8 mouse cellular contexts compared by ENCODE assay signal in genomic region chr4:41722918-41723351, GRCm38 (mm10). TPM values are rescaled to one million over a fixed set of nuclear protein-coding genes. Genes with fewer than 3 reads are reported as not detected.
DNase-seq lines count a peak whose midpoint lies in the region; ATAC-seq and TF ChIP-seq lines count a peak whose summit lies in the region.

TSS of gene Dctn3 (minus strand) at chr4:41723170.

- H3K4me2 ChIP-seq in heart, embryonic 11.5 days = peak within 1 kb of the TSS; percentile 90
- peak within 1 kb of the TSS; percentile 88 for H3K4me2 ChIP-seq in kidney, embryonic 16.5 days (replicated peaks; ENCODE audit: low read depth, low read length)
- peak within 1 kb of the TSS; percentile 82 for H3K4me2 ChIP-seq in myocyte (ENCODE audit: low read depth)

- peak within 1 kb of the TSS; percentile 83 for H3K9ac ChIP-seq in heart, embryonic 11.5 days (ENCODE audit: low read depth, low read length)
- peak within 1 kb of the TSS; percentile 84 for H3K9ac ChIP-seq in kidney, embryonic 16.5 days (replicated peaks; ENCODE audit: low read length)
- peak within 1 kb of the TSS; percentile 84 for H3K9ac ChIP-seq in liver, adult 2 months (ENCODE audit: low read depth, low read length)

- H3K4me3 ChIP-seq in C2C12 (ENCODE audit: insufficient read depth, poor library complexity, severe bottlenecking) (peak within 1 kb of the TSS; percentile 84), myocyte (peak within 1 kb of the TSS; percentile 51)
- H3K4me3 ChIP-seq in erythroblast, embryonic 14.5 days (replicated peaks) = peak within 1 kb of the TSS; percentile 73
- peak within 1 kb of the TSS; percentile 82 for H3K4me3 ChIP-seq in heart, embryonic 11.5 days (ENCODE audit: low read depth, low read length)
- peak within 1 kb of the TSS; percentile 81 for H3K4me3 ChIP-seq in kidney, embryonic 16.5 days (ENCODE audit: low read length)
- H3K4me3 ChIP-seq in liver, adult 2 months (ENCODE audit: insufficient read depth, low read depth, low read length) = peak within 1 kb of the TSS; percentile 75

- peaks cover 4% of the 10 kb centered on the region for H3K9me3 ChIP-seq in erythroblast, embryonic 14.5 days (ENCODE audit: control insufficient read depth, low read length)
- no peaks in the 10 kb centered on the region for H3K9me3 ChIP-seq in heart, embryonic 11.5 days (replicated peaks; ENCODE audit: control insufficient read depth, low read length)
- H3K9me3 ChIP-seq in kidney, embryonic 16.5 days (ENCODE audit: low read length) = no peaks in the 10 kb centered on the region

- peaks cover 1% of the 10 kb centered on the region for H3K79me3 ChIP-seq in C2C12 (ENCODE audit: low read depth)

- H3K36me3 ChIP-seq in C2C12 (ENCODE audit: control insufficient read depth, insufficient read depth) = peaks cover 14% of the 10 kb centered on the region
- peaks cover 28% of the 10 kb centered on the region for H3K36me3 ChIP-seq in erythroblast, embryonic 14.5 days (ENCODE audit: control insufficient read depth)
- H3K36me3 ChIP-seq in heart, embryonic 11.5 days (ENCODE audit: control insufficient read depth, insufficient read depth, low read length) = peaks cover 11% of the 10 kb centered on the region
- H3K36me3 ChIP-seq in kidney, embryonic 16.5 days (ENCODE audit: insufficient read depth, low read length) = peaks cover 17% of the 10 kb centered on the region
- H3K36me3 ChIP-seq in liver, adult 2 months (ENCODE audit: control insufficient read depth, insufficient read depth, low read length) = peaks cover 8% of the 10 kb centered on the region
- peaks cover 5% of the 10 kb centered on the region for H3K36me3 ChIP-seq in myocyte (ENCODE audit: control insufficient read depth, insufficient read depth)
- peaks cover 5% of the 10 kb centered on the region; the same call in 1 of the 2 replicates for H3K36me3 ChIP-seq in splenic B cell, adult 2 months (ENCODE audit: control insufficient read depth, insufficient read depth, low read length, poor library complexity, severe bottlenecking)

- H3K4me1 ChIP-seq in erythroblast, embryonic 14.5 days (ENCODE audit: control insufficient read depth) = peaks cover 21% of the 10 kb centered on the region
- H3K4me1 ChIP-seq in heart, embryonic 11.5 days (ENCODE audit: control insufficient read depth, insufficient read depth, low read length) = peaks cover 11% of the 10 kb centered on the region; the same call in 1 of the 2 replicates
- peaks cover 22% of the 10 kb centered on the region for H3K4me1 ChIP-seq in kidney, embryonic 16.5 days (ENCODE audit: insufficient read depth, low read length)
- H3K4me1 ChIP-seq in liver, adult 2 months (ENCODE audit: control insufficient read depth, insufficient read depth, low read length) = peaks cover 5% of the 10 kb centered on the region; the same call in 1 of the 2 replicates

- peak; percentile 99 for DNase-seq in brain, adult 2 months (ENCODE audit: low read depth, low spot score)
- DNase-seq in liver, adult 2 months (ENCODE audit: extremely low read depth, low read depth, low spot score) = peak; percentile 88
- peak; percentile 96 for DNase-seq in splenic B cell, adult 2 months (ENCODE audit: low read depth, low spot score)

- no peak for TF ChIP-seq CTCF in C2C12 (IDR thresholded peaks at IDR 0.05; ENCODE audit: control insufficient read depth, insufficient read depth, insufficient read length)
- TF ChIP-seq CTCF in liver, adult 2 months (IDR thresholded peaks at IDR 0.05; ENCODE audit: low read depth, low read length) = no peak

- H3K27ac ChIP-seq in heart, embryonic 11.5 days (ENCODE audit: low read depth, low read length) = no peak within 1 kb of the TSS
- H3K27ac ChIP-seq in kidney, embryonic 16.5 days (ENCODE audit: low read length) = no peak within 1 kb of the TSS
- no peak within 1 kb of the TSS for H3K27ac ChIP-seq in liver, adult 2 months (replicated peaks; ENCODE audit: insufficient read depth, low read depth, low read length)

- peak; percentile 82; the same call in 1 of the 2 replicates for TF ChIP-seq POLR2A in liver, adult 2 months (IDR thresholded peaks at IDR 0.05; ENCODE audit: extremely low read depth, insufficient read depth, low read length)
- TF ChIP-seq POLR2A in myocyte (IDR thresholded peaks at IDR 0.05; ENCODE audit: insufficient read length, low read depth) = peak; percentile 90

- peak; percentile 93 for ATAC-seq in heart, embryonic 11.5 days (replicated peaks; ENCODE audit: insufficient number of reproducible peaks, low FRiP score, low TSS enrichment)
- peak; percentile 95 for ATAC-seq in kidney, embryonic 16.5 days (ENCODE audit: low FRiP score, low TSS enrichment)

- H3K27me3 ChIP-seq in C2C12 (ENCODE audit: control insufficient read depth, insufficient read depth, insufficient read length) (peaks cover 31% of the 10 kb centered on the region), myocyte (ENCODE audit: control insufficient read depth, insufficient read depth, insufficient read length) (peaks cover 31% of the 10 kb centered on the region)
- peaks cover 47% of the 10 kb centered on the region for H3K27me3 ChIP-seq in erythroblast, embryonic 14.5 days (ENCODE audit: control insufficient read depth)
- peaks cover 44% of the 10 kb centered on the region for H3K27me3 ChIP-seq in heart, embryonic 11.5 days (ENCODE audit: control insufficient read depth, insufficient read depth, low read length)
- peaks cover 44% of the 10 kb centered on the region for H3K27me3 ChIP-seq in kidney, embryonic 16.5 days (ENCODE audit: insufficient read depth, low read length)
- H3K27me3 ChIP-seq in liver, adult 2 months (ENCODE audit: control insufficient read depth, insufficient read depth, low read length) = peaks cover 5% of the 10 kb centered on the region; the same call in 1 of the 2 replicates
- H3K27me3 ChIP-seq in splenic B cell, adult 2 months (ENCODE audit: control insufficient read depth, insufficient read depth, low read length, poor library complexity, severe bottlenecking) = no peaks in the 10 kb centered on the region

- peaks cover 15% of the 10 kb centered on the region for H3K79me2 ChIP-seq in C2C12 (ENCODE audit: control insufficient read depth, insufficient read depth)
- no peaks in the 10 kb centered on the region; the same call in 1 of the 2 replicates for H3K79me2 ChIP-seq in liver, adult 2 months (ENCODE audit: control insufficient read depth, insufficient read depth, low read length)
- peaks cover 6% of the 10 kb centered on the region for H3K79me2 ChIP-seq in myocyte (ENCODE audit: control insufficient read depth, insufficient read depth)

- peak within 1 kb of the TSS; percentile 80 for H3ac ChIP-seq in C2C12 (ENCODE audit: control insufficient read depth, insufficient read length, low read depth)
- peak within 1 kb of the TSS; percentile 28 for H3ac ChIP-seq in myocyte (ENCODE audit: control insufficient read depth, insufficient read length)

- under 1% methylated on average over 27 of the region's 27 CpGs for WGBS in heart, embryonic 11.5 days (ENCODE audit: insufficient replicate concordance)
- 0% methylated on average over 27 of the region's 27 CpGs for WGBS in kidney, embryonic 16.5 days
- WGBS in liver, adult 2 months = under 1% methylated on average over 27 of the region's 27 CpGs

TF ChIP-seq in C2C12, 6 proteins besides CTCF, POLR2A, EP300 and RAD21:
- TF ChIP-seq MAX (IDR thresholded peaks at IDR 0.05) (peak; percentile 38), MYOG (IDR thresholded peaks at IDR 0.05; ENCODE audit: control insufficient read depth, extremely low read depth, insufficient read length) (no peak), CEBPB (IDR thresholded peaks at IDR 0.05; ENCODE audit: low read depth) (no peak)

TF ChIP-seq in myocyte, 11 proteins besides CTCF, POLR2A, EP300 and RAD21:
- no peak for TF ChIP-seq TCF12 (IDR thresholded peaks at IDR 0.05; ENCODE audit: insufficient read depth, poor library complexity, severe bottlenecking)
- no peak for TF ChIP-seq CEBPB (IDR thresholded peaks at IDR 0.05; ENCODE audit: insufficient read depth, poor library complexity, severe bottlenecking)
- no peak for TF ChIP-seq REST (IDR thresholded peaks at IDR 0.05; ENCODE audit: insufficient read depth, insufficient read length)
- TF ChIP-seq E2F4 (IDR thresholded peaks at IDR 0.05; ENCODE audit: insufficient read depth) = no peak
- TF ChIP-seq SRF (IDR thresholded peaks at IDR 0.05; ENCODE audit: control insufficient read depth, insufficient read length, low read depth) = no peak
- TF ChIP-seq TCF3 (IDR thresholded peaks at IDR 0.05; ENCODE audit: insufficient read length, low read depth) = no peak
- peak; percentile 86 for TF ChIP-seq POLR2AphosphoS2 (IDR thresholded peaks at IDR 0.05; ENCODE audit: insufficient read length, low read depth)
- TF ChIP-seq MAX (IDR thresholded peaks at IDR 0.05; ENCODE audit: low read depth) = no peak
- no peak for TF ChIP-seq MYOD1 (IDR thresholded peaks at IDR 0.05; ENCODE audit: control insufficient read depth in 1 of 3, insufficient read length in 2 of 3, low read depth in 2 of 3)

RNA-seq across cellular contexts. Expression of gene Dctn3, which starts in this region (rescaled TPM):
- polyA plus RNA-seq in C2C12 (2012; fragmentation: generic; extraction: Trizol) = 106 TPM
- 23.8 and 38.0 TPM in 2 replicates for polyA plus RNA-seq in erythroblast, embryonic 14.5 days (2012)
- 120 and 126 TPM in 2 replicates for polyA plus RNA-seq in heart, embryonic 11.5 days (2014; fragmentation: Nextera tagmentation; extraction: Ambion mirVana)
- 137 and 149 TPM in 2 replicates for polyA plus RNA-seq in kidney, embryonic 16.5 days (2015; fragmentation: Nextera tagmentation; extraction: Ambion mirVana)
- total RNA-seq in liver, adult 2 months (2014; rRNA removed) = 33.4 and 40.2 TPM in 2 replicates
- 43.2 and 44.5 TPM in 2 replicates for polyA plus RNA-seq in liver, adult 2 months (2012; rRNA removed)
- polyA plus RNA-seq in myocyte (2012; fragmentation: generic; extraction: Trizol) = 155 TPM
